8 mouse cellular contexts compared by ENCODE assay signal in genomic region chr19:47674419-47674818, GRCm38 (mm10). TPM values are rescaled to one million over a fixed set of nuclear protein-coding genes. Genes with fewer than 3 reads are reported as not detected.
DNase-seq lines count a peak whose midpoint lies in the region.

No protein-coding gene starts in this region.

- intact Hi-C loops in left cerebral cortex, postnatal 4 days (cut with DNase I): no loop called here
- intact Hi-C loops in left cerebral cortex, postnatal 36 days (cut with DNase I): no loop called here

- peak; percentile 68 for DNase-seq in adrenal gland, postnatal 10 days
- no peak for DNase-seq in adrenal gland, postnatal 4 days (ENCODE audit: low spot score in 2 of 2)
- DNase-seq in left cerebral cortex, postnatal 4 days: peak; percentile 47
- DNase-seq in left cerebral cortex, postnatal 36 days (ENCODE audit: low spot score in 2 of 2): no peak
- DNase-seq in c-Kit-negative CD71-positive TER-119-positive erythroid progenitor cells, embryonic 14.5 days (ENCODE audit: low read depth, low spot score): peak; percentile 19
- DNase-seq in kidney, postnatal 36 days: peak; percentile 35 to 78
- DNase-seq in natural killer cell, adult 2 months (ENCODE audit: low spot score in 2 of 2): peak; percentile 10 to 17
- no peak for DNase-seq in MN1 (ENCODE audit: low spot score)

RNA-seq across cellular contexts. Expression of gene Col17a1, which starts 17.5 kb away (rescaled TPM):
- total RNA-seq in adrenal gland, postnatal 10 days (2021): under 1 TPM; 0.27 to 0.33 TPM
- under 1 TPM; 0.20 to 0.22 TPM for total RNA-seq in adrenal gland, postnatal 4 days (2021)
- total RNA-seq in left cerebral cortex, postnatal 4 days (2021): under 1 TPM; 0.18 to 0.48 TPM
- under 1 TPM; 0.32 TPM for total RNA-seq in left cerebral cortex, postnatal 36 days (2021)

RNA-seq across cellular contexts. Expression of gene Sfr1, which starts 57.1 kb away (rescaled TPM):
- 10 to 100 TPM; 80.7 to 88.4 TPM for total RNA-seq in adrenal gland, postnatal 10 days (2021)
- total RNA-seq in adrenal gland, postnatal 4 days (2021): 100 to 1,000 TPM; 102 to 112 TPM
- total RNA-seq in left cerebral cortex, postnatal 4 days (2021): 100 to 1,000 TPM; 121 to 129 TPM
- total RNA-seq in left cerebral cortex, postnatal 36 days (2021): 10 to 100 TPM; 83.9 to 90.7 TPM

Comparison
In these comparisons a context has a peak if more than half of its experiments do, and no peak if none do; other contexts are left out.
1. DNase-seq: peak in adrenal gland, postnatal 10 days (single experiment), left cerebral cortex, postnatal 4 days (single experiment), c-Kit-negative CD71-positive TER-119-positive erythroid progenitor cells, embryonic 14.5 days (single experiment), kidney, postnatal 36 days (2 of 2) and natural killer cell, adult 2 months (2 of 2); none in adrenal gland, postnatal 4 days (0 of 2), left cerebral cortex, postnatal 36 days (0 of 2) and MN1 (single experiment).